Mouse (Mus musculus) E14TG2a.4 (cell line): ENCODE data around the gene Cnfn.

Source experiments
- CTCF ChIP-seq: conservative IDR thresholded peaks from 2 replicates; pipeline ENCODE4 v1.5.1; 2014; ENCODE audit warnings: low read length
- NANOG ChIP-seq: IDR thresholded peaks from 2 replicates; pipeline ENCODE4 v1.6.1; 2014; ENCODE audit warnings: borderline replicate concordance, low read length, mixed read lengths

DNA sequence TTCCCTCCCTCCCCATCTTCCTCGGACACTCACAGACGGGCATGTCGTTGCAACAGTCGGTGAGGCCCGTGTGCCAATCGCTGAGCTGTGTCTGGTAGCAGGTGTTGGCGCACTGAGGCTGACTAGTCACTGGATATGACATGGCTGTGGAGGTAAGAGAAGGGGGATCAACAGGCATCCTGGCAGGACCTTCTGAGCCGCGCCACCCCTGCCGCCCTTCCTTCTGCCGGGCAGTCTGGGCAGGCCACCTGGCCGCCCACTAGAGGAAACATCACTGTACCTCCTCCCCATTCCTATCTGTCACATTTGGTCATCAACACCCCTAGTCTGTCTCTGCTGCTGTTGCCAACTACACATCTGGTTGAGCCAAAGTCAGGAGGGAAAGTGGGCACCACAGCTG is 1.2 kb downstream of the Cnfn start:
- TF ChIP-seq CTCF, result no peak
- no peak for TF ChIP-seq NANOG
